Mouse (Mus musculus) forebrain, embryonic 12.5 days (tissue): ENCODE results near the gene Bub1b. TPM values are rescaled to one million over a fixed set of nuclear protein-coding genes. Genes with fewer than 3 reads are reported as not detected.
"Not testable (repeated sequence)": the region's sequence is repeated elsewhere in the genome, so short reads cannot be mapped to it uniquely, and the experiment has no call there.

ENCODE experiments used
- ATAC-seq: fragments of 200-750 bp; cut with Nextera tagmentation; 2 replicates; pipeline ENCODE4 v1.8.0; 2017; ENCODE audit warnings: moderate TSS enrichment; ENCODE audit not compliant: low FRiP score
- H3K27ac ChIP-seq: fragments of 300-500 bp; sonication (generic); 2 replicates; pipeline ENCODE4 v1.5.1; 2016; ENCODE audit warnings: mild to moderate bottlenecking
- H3K27me3 ChIP-seq: fragments of 300-500 bp; sonication (generic); 2 replicates; pipeline ENCODE4 v1.6.1; 2016; ENCODE audit warnings: mild to moderate bottlenecking
- H3K36me3 ChIP-seq: fragments of 300-500 bp; sonication (generic); replicated peaks from 2 replicates; pipeline ENCODE4 v1.6.1; 2016; ENCODE audit warnings: mild to moderate bottlenecking
- H3K4me1 ChIP-seq: fragments of 300-500 bp; sonication (generic); 2 replicates; pipeline ENCODE4 v1.6.1; 2016
- H3K4me2 ChIP-seq: fragments of 300-500 bp; sonication (generic); 2 replicates; pipeline ENCODE4 v1.6.1; 2016; ENCODE audit warnings: mild to moderate bottlenecking, moderate library complexity
- H3K4me3 ChIP-seq: fragments of 300-500 bp; sonication (generic); replicated peaks from 2 replicates; pipeline ENCODE4 v1.5.1; 2016; ENCODE audit warnings: mild to moderate bottlenecking
- H3K9ac ChIP-seq: fragments of 300-500 bp; sonication (generic); 2 replicates; pipeline ENCODE4 v1.6.1; 2016; ENCODE audit warnings: mild to moderate bottlenecking
- H3K9me3 ChIP-seq: fragments of 300-500 bp; sonication (generic); 2 replicates; pipeline ENCODE4 v1.6.1; 2016
- WGBS: fragments of 180-500 bp; shearing (Covaris S2); methylation state at CpG from one replicate; pipeline ENCODE4 v1.1.7; 2016; 5-methylcytosine and 5-hydroxymethylcytosine counted together
- polyA plus RNA-seq: library from polyadenylated mRNA; unstranded; fragments of >200 nt; fragmentation: Nextera tagmentation; extraction: Ambion mirVana; gene quantifications from 2 replicates; pipeline ENCODE4 v1.2.1, GENCODE M21; 2016

Bub1b gene
- polyA plus RNA-seq, 1 experiment from 2014 or later, result 112 TPM

DNA sequence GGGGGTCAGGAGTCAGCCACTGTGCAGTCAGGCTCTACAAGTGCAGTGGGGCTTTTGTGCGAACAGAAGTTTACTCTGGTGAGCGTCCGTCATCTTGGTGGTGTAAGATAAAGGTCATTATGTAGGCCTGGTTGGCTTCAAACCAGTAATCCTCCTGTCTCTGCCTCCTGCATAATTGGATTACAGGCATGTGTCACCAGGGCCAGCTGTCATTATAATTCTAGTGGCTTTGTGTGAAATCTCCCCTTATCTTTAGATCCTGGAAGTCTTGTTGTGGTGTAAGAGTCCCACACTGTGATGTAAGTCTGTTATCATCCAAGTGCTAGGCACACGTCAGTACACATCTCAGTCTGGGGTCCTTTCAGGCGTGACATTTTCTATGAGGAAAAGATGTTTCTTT is 35.4 kb downstream of the Bub1b start:
- Histone ChIP-seq H3K36me3 (peaks cover 90% of the 10 kb centered on the region), H3K4me1 (no peaks in the 10 kb centered on the region), H3K27me3 (no peaks in the 10 kb centered on the region), H3K4me3 (no peak overlapping the region), H3K9ac (no peak overlapping the region), H3K4me2 (no peak overlapping the region), H3K9me3 (no peaks in the 10 kb centered on the region), H3K27ac (no peak overlapping the region)
- ATAC-seq, result no peak
- 48% methylated on average over 5 of the region's 5 CpGs for WGBS

DNA sequence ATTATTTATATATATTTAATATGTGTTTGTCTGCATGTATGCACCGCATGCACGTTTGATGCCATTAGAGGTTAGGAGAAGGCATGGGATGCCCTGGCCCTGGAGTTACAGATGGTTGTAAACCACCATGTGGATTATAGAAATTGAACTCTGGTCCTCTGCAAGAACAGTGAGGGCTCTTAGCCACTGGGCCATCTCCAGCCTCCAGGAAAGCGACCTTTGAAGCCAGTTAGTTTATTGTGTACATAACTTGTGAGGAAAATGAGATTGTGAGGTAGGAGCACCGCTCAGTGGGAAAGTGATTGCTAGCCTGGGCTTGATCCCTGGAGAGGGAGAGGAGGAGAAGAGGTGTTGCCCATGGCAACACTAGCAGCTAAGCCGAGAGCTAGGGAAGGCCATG is 39.2 kb downstream of the Bub1b start:
- WGBS, result 79% methylated on average over 5 of the region's 5 CpGs
- no peak overlapping the region for H3K4me2 ChIP-seq
- H3K9ac ChIP-seq, result no peak overlapping the region
- H3K27ac ChIP-seq, result no peak overlapping the region
- no peaks in the 10 kb centered on the region for H3K4me1 ChIP-seq
- no peak for ATAC-seq
- no peaks in the 10 kb centered on the region for H3K9me3 ChIP-seq
- H3K4me3 ChIP-seq, result no peak overlapping the region
- H3K36me3 ChIP-seq, result peaks cover 91% of the 10 kb centered on the region
- H3K27me3 ChIP-seq, result no peaks in the 10 kb centered on the region

GRCm38 (mm10) chr2:118637888-118638526 is 40.0 kb downstream of the Bub1b start:
- H3K9me3 ChIP-seq, result no peaks in the 10 kb centered on the region
- WGBS, result 45% methylated on average over 8 of the region's 8 CpGs
- no peak overlapping the region for H3K27ac ChIP-seq
- no peaks in the 10 kb centered on the region for H3K27me3 ChIP-seq
- no peak overlapping the region for H3K9ac ChIP-seq
- peaks cover 91% of the 10 kb centered on the region for H3K36me3 ChIP-seq
- no peaks in the 10 kb centered on the region for H3K4me1 ChIP-seq
- no peak overlapping the region for H3K4me2 ChIP-seq
- peak; percentile 76; the same call in 1 of the 2 replicates for ATAC-seq
- H3K4me3 ChIP-seq, result no peak overlapping the region

GRCm38 (mm10) chr2:118638686-118639085 is 40.7 kb downstream of the Bub1b start:
- H3K4me3 ChIP-seq, result no peak overlapping the region
- H3K36me3 ChIP-seq, result peaks cover 91% of the 10 kb centered on the region
- no peak overlapping the region for H3K9ac ChIP-seq
- no peak overlapping the region for H3K27ac ChIP-seq
- no peak for ATAC-seq
- no peak overlapping the region for H3K4me2 ChIP-seq
- no peaks in the 10 kb centered on the region for H3K27me3 ChIP-seq
- H3K4me1 ChIP-seq, result no peaks in the 10 kb centered on the region
- H3K9me3 ChIP-seq, result no peaks in the 10 kb centered on the region
- 93% methylated on average over 8 of the region's 8 CpGs for WGBS

DNA sequence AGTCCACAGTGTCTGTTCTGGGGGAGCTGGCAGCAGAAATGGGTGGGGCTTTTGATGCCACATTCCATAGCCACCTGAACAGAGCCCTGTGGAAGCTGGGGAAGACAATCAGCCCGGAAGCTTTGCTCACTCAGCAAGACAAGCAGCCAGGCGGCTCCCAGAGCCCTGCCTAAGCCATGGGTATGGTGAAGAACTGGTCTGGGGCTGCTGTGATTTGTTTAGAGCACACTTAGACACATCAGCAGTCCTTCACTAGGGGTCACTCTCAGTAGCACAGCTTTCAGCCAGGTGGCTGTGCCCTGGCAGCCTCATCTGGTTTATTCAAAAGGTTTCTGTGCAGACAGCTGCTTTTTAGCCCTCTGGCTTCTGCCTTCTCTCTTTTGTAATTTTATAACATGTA is 43.1 kb downstream of the Bub1b start:
- WGBS, result 58% methylated on average over 2 of the region's 2 CpGs

GRCm38 (mm10) chr2:118642431-118642830 is 44.4 kb downstream of the Bub1b start:
- no peaks in the 10 kb centered on the region for H3K27me3 ChIP-seq
- H3K36me3 ChIP-seq, result peaks cover 72% of the 10 kb centered on the region
- WGBS, result 89% methylated on average over 3 of the region's 3 CpGs
- no peak overlapping the region for H3K9ac ChIP-seq
- no peak for ATAC-seq
- H3K4me3 ChIP-seq, result no peak overlapping the region
- peaks cover 4% of the 10 kb centered on the region; the same call in 1 of the 2 replicates for H3K9me3 ChIP-seq
- no peak overlapping the region for H3K4me2 ChIP-seq
- H3K4me1 ChIP-seq, result no peaks in the 10 kb centered on the region
- H3K27ac ChIP-seq, result no peak overlapping the region

More for the DNA sequence above, 43.1 kb downstream of the Bub1b start:
- no peak for ATAC-seq
- Histone ChIP-seq H3K4me3 (no peak overlapping the region), H3K4me2 (no peak overlapping the region), H3K4me1 (no peaks in the 10 kb centered on the region), H3K27ac (no peak overlapping the region), H3K9ac (no peak overlapping the region), H3K9me3 (peaks cover 4% of the 10 kb centered on the region; the same call in 1 of the 2 replicates), H3K27me3 (no peaks in the 10 kb centered on the region), H3K36me3 (peaks cover 85% of the 10 kb centered on the region)

GRCm38 (mm10) chr2:118642942-118643341 is 44.9 kb downstream of the Bub1b start:
- Histone ChIP-seq H3K4me3 (no peak overlapping the region), H3K9me3 (peaks cover 4% of the 10 kb centered on the region; the same call in 1 of the 2 replicates), H3K36me3 (peaks cover 72% of the 10 kb centered on the region), H3K9ac (no peak overlapping the region), H3K4me1 (no peaks in the 10 kb centered on the region), H3K27me3 (no peaks in the 10 kb centered on the region), H3K4me2 (no peak overlapping the region), H3K27ac (no peak overlapping the region)
- 63% methylated on average over 3 of the region's 3 CpGs for WGBS
- ATAC-seq, result no peak

DNA sequence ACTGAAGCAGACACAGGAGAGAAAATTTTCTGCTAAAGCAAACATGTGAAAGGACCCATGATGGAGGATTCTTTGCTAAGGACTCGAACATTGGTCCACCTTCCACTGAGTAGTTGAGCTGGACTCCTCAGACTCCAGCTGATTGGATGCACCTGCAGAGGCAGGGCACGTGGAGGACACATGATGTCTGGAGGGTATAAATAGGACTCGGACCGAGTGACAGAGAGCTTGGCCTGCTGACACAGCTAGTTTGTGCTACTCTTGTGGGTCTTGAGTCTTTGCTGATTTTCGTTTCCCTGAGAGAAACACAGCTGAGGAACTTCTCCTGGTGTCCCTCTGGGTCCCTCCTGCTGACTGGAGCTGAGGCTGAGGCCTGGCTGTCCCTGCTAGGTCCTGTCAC is 48.7 kb downstream of the Bub1b start:
- no peak overlapping the region for H3K9ac ChIP-seq
- no peaks in the 10 kb centered on the region for H3K27me3 ChIP-seq
- no peak for ATAC-seq
- 92% methylated on average over 5 of the region's 5 CpGs for WGBS
- H3K4me2 ChIP-seq, result no peak overlapping the region
- peaks cover 38% of the 10 kb centered on the region for H3K36me3 ChIP-seq
- no peak overlapping the region for H3K4me3 ChIP-seq
- H3K9me3 ChIP-seq, result peaks cover 4% of the 10 kb centered on the region; the same call in 1 of the 2 replicates
- no peak overlapping the region for H3K27ac ChIP-seq
- no peaks in the 10 kb centered on the region for H3K4me1 ChIP-seq

GRCm38 (mm10) chr2:118650697-118651096 is 52.7 kb downstream of the Bub1b start:
- H3K27me3 ChIP-seq, H3K9me3 ChIP-seq, H3K36me3 ChIP-seq, ATAC-seq, H3K27ac ChIP-seq, H3K4me2 ChIP-seq, H3K4me1 ChIP-seq, H3K4me3 ChIP-seq, H3K9ac ChIP-seq: not testable (repeated sequence)
- 54% methylated on average over 2 of the region's 2 CpGs for WGBS

DNA sequence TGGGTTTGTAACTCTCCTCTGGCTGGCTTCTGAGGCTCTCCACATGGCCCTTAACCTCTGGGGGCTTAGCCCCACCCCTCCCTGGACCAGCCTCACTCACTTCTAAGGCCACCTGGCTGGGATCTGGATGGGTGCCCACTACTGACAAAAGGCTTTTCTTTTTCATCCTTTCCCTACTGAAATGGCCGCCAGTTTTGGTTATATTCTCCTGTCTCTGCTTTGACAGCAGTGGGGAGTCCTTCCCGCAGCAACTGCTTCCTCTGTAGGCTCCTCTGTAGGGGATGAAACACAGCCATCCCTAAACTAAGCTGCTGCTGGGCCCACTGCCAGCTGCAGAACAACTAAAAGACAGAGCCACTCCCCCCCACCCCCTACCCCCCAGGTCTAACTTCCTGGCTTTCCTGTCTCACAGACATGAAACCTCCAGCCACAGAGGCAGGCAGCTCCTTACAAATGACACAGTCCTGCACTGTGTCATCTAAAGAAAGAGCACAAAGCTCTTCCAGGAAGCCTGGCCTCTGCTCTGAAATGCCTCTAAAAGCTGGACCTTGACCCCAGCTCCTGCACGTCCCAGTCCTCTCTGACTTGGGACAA is 58.8 kb downstream of the Bub1b start:
- H3K4me3 ChIP-seq, result no peak overlapping the region
- H3K27ac ChIP-seq, result peak overlapping the region; percentile 59
- H3K27me3 ChIP-seq, result no peaks in the 10 kb centered on the region; the same call in 1 of the 2 replicates
- H3K9ac ChIP-seq, result no peak overlapping the region
- ATAC-seq, result no peak
- no peak overlapping the region for H3K4me2 ChIP-seq
- peaks cover 17% of the 10 kb centered on the region for H3K4me1 ChIP-seq
- 28% methylated on average over 3 of the region's 3 CpGs for WGBS
- H3K9me3 ChIP-seq, result no peaks in the 10 kb centered on the region
- H3K36me3 ChIP-seq, result no peaks in the 10 kb centered on the region

- no peaks in the 10 kb centered on the region for H3K9me3 ChIP-seq
- H3K4me1 ChIP-seq, result peaks cover 29% of the 10 kb centered on the region
- 36% methylated on average over 4 of the region's 4 CpGs for WGBS
- no peak overlapping the region for H3K9ac ChIP-seq
- H3K27ac ChIP-seq, result no peak overlapping the region
- H3K4me3 ChIP-seq, result no peak overlapping the region
- ATAC-seq, result no peak
- H3K27me3 ChIP-seq, result peaks cover 14% of the 10 kb centered on the region
- H3K4me2 ChIP-seq, result no peak overlapping the region
- H3K36me3 ChIP-seq, result no peaks in the 10 kb centered on the region
These were observed 60.4 kb downstream of the Bub1b start for GRCm38 (mm10) chr2:118658457-118658856.

DNA sequence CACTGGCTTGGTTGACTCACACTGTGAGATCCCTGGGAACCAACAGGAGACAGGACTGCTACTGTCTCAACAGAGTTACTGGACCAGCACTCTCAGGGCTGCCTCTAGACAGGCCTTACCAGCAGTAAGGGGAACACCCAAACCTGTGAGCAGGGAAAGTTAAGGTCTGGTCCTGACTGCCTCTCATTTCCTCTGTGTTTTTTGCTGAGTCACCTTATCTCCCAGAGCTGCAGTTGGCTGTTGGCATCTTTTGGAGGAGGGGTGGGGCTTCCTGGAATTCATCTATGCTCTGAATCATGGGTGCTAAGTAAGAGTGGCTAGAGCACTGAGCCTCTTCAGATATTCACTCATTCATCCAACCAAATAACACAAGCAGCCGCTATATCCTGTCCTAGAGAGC is 61.1 kb downstream of the Bub1b start:
- no peak for ATAC-seq
- Histone ChIP-seq H3K9ac (no peak overlapping the region), H3K27me3 (peaks cover 20% of the 10 kb centered on the region), H3K4me1 (peaks cover 32% of the 10 kb centered on the region), H3K4me3 (no peak overlapping the region), H3K36me3 (no peaks in the 10 kb centered on the region), H3K27ac (no peak overlapping the region), H3K9me3 (no peaks in the 10 kb centered on the region), H3K4me2 (no peak overlapping the region)
- 71% methylated on average over 1 of the region's 1 CpGs for WGBS

- ATAC-seq, result no peak
- no peak overlapping the region for H3K27ac ChIP-seq
- H3K4me2 ChIP-seq, result peak overlapping the region; percentile 57
- H3K9me3 ChIP-seq, result no peaks in the 10 kb centered on the region
- H3K27me3 ChIP-seq, result peaks cover 24% of the 10 kb centered on the region
- 90% methylated on average over 12 of the region's 12 CpGs for WGBS
- H3K4me3 ChIP-seq, result no peak overlapping the region; the same call in 1 of the 2 replicates
- peaks cover 32% of the 10 kb centered on the region for H3K4me1 ChIP-seq
- H3K36me3 ChIP-seq, result no peaks in the 10 kb centered on the region
- H3K9ac ChIP-seq, result peak overlapping the region; percentile 47; the same call in 1 of the 2 replicates
These were observed 61.5 kb downstream of the Bub1b start for GRCm38 (mm10) chr2:118659493-118659892.
